Mouse (Mus musculus) limb, embryonic 10.5 days (tissue): ENCODE data around the gene Npas3. TPM values are rescaled to one million over a fixed set of nuclear protein-coding genes. Genes with fewer than 3 reads are reported as not detected.

Experiments
- DNase-seq: peaks from one replicate; pipeline ENCODE4 v3.0.0-alpha.2; 2017; ENCODE audit warnings: low spot score
- H3K27ac ChIP-seq: fragments of 300-500 bp; sonication (generic); 2 replicates; pipeline ENCODE4 v1.5.1; 2016; ENCODE audit warnings: mild to moderate bottlenecking
- H3K27me3 ChIP-seq: fragments of 300-500 bp; sonication (generic); 2 replicates; pipeline ENCODE4 v1.6.1; 2016; ENCODE audit warnings: low read depth, mild to moderate bottlenecking; ENCODE audit not compliant: poor library complexity, severe bottlenecking
- H3K36me3 ChIP-seq: fragments of 300-500 bp; sonication (generic); 2 replicates; pipeline ENCODE4 v1.6.1; 2016; ENCODE audit warnings: mild to moderate bottlenecking, moderate library complexity
- H3K4me1 ChIP-seq: fragments of 300-500 bp; sonication (generic); 2 replicates; pipeline ENCODE4 v1.6.1; 2016
- H3K4me3 ChIP-seq: fragments of 300-500 bp; sonication (generic); 2 replicates; pipeline ENCODE4 v1.5.1; 2016; ENCODE audit warnings: mild to moderate bottlenecking, moderate library complexity
- H3K9me3 ChIP-seq: fragments of 300-500 bp; sonication (generic); replicated peaks from 2 replicates; pipeline ENCODE4 v1.6.1; 2016; ENCODE audit warnings: mild to moderate bottlenecking
- WGBS: fragments of 180-500 bp; shearing (Covaris S2); methylation state at CpG from one replicate; pipeline ENCODE4 v1.1.7; 2016; 5-methylcytosine and 5-hydroxymethylcytosine counted together
- polyA plus RNA-seq: library from polyadenylated mRNA; unstranded; fragments of >200 nt; fragmentation: Nextera tagmentation; extraction: Ambion mirVana; gene quantifications from 2 replicates; pipeline ENCODE4 v1.2.1, GENCODE M21; 2016

Npas3 gene
- polyA plus RNA-seq, 1 experiment from 2014 or later = 0.91 TPM

DNA sequence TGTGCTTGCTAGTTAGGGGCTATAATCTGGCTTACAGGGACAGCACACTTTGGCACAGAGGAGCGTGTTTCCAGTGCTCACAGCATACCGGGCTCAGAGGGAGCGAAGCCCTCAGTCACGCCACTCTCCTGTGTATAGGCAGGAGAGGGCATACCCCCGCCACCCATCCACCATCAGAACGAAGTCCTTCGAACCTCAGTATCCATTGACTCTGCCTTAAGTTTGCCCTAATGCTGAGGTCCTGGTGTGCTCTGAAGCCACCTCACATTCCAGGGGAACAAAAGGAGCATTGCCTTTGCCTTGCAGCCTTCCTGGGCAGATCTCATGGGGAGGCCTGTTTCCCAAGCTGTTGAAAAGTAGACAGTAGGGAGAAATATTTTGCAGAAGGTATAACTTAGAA is 673.7 kb downstream of the Npas3 start:
- Histone ChIP-seq H3K4me3 (no peak overlapping the region), H3K9me3 (no peaks in the 10 kb centered on the region), H3K36me3 (no peaks in the 10 kb centered on the region), H3K4me1 (peaks cover 9% of the 10 kb centered on the region), H3K27ac (no peak overlapping the region), H3K27me3 (peaks cover 25% of the 10 kb centered on the region; the same call in 1 of the 2 replicates)
- WGBS = 91% methylated on average over 7 of the region's 7 CpGs
- no peak for DNase-seq

- Histone ChIP-seq H3K27ac (no peak overlapping the region), H3K4me3 (no peak overlapping the region), H3K36me3 (no peaks in the 10 kb centered on the region), H3K9me3 (no peaks in the 10 kb centered on the region), H3K4me1 (no peaks in the 10 kb centered on the region), H3K27me3 (no peaks in the 10 kb centered on the region)
- no peak for DNase-seq
- WGBS = 89% methylated on average over 2 of the region's 2 CpGs
Measured at GRCm38 (mm10) chr12:53948826-53949225, 700.3 kb downstream of the Npas3 start.

GRCm38 (mm10) chr12:53962004-53962403 is 713.5 kb downstream of the Npas3 start:
- 75% methylated on average over 7 of the region's 7 CpGs for WGBS
- Histone ChIP-seq H3K9me3 (no peaks in the 10 kb centered on the region), H3K36me3 (no peaks in the 10 kb centered on the region), H3K4me1 (no peaks in the 10 kb centered on the region), H3K4me3 (no peak overlapping the region), H3K27ac (no peak overlapping the region), H3K27me3 (no peaks in the 10 kb centered on the region)
- no peak for DNase-seq

- H3K9me3 ChIP-seq = no peaks in the 10 kb centered on the region
Measured at GRCm38 (mm10) chr12:53963534-53963933, 715.1 kb downstream of the Npas3 start.

GRCm38 (mm10) chr12:53969378-53970174 is 721.1 kb downstream of the Npas3 start:
- Histone ChIP-seq H3K4me1 (no peaks in the 10 kb centered on the region), H3K9me3 (no peaks in the 10 kb centered on the region), H3K4me3 (no peak overlapping the region), H3K27me3 (no peaks in the 10 kb centered on the region), H3K36me3 (no peaks in the 10 kb centered on the region), H3K27ac (no peak overlapping the region)
- no peak for DNase-seq
- WGBS = 81% methylated on average over 10 of the region's 10 CpGs

More at GRCm38 (mm10) chr12:53963534-53963933, 715.1 kb downstream of the Npas3 start:
- no peaks in the 10 kb centered on the region for H3K27me3 ChIP-seq
- H3K4me1 ChIP-seq = no peaks in the 10 kb centered on the region
- 94% methylated on average over 5 of the region's 5 CpGs for WGBS
- DNase-seq = no peak
- H3K4me3 ChIP-seq = no peak overlapping the region
- no peaks in the 10 kb centered on the region for H3K36me3 ChIP-seq
- H3K27ac ChIP-seq = no peak overlapping the region

DNA sequence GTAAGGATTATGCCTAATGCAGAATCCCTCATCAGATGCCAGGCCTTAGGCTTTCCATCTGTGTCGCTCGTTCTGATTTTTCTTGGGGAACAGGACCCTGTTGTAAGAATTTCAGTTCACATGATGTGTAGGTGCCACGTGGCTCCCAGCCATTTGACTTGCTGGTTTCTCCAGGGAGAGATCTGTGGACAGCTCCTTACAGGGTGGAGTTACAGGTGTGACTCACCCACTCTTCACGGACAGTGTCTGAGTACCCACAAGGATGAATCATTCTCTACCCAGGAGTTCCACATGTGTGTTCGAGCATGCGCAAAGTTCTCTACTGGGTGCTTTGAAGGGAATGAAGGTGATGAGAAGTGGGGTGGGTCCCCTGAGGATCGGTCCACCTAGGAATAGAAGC is 722.2 kb downstream of the Npas3 start:
- WGBS = 90% methylated on average over 7 of the region's 7 CpGs
- H3K36me3 ChIP-seq = no peaks in the 10 kb centered on the region

DNA sequence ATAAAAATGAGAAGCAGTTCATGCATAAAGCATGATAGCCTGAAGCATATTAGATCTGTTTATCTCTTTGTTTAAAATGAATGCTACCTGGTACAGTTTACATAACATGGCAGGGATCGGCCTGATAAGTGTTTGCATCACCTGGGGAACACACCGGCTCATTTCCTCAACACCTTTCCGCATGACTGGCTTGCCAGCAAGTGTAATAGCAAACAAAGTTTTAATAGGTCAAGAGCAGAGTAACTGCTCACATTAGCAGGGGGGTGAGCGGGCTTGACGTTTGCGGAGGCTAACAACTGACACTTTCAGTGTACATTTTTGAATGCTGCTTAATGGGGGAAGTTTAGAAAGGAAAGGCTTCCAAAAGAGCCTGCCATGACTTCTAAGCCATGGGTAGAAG is 724.9 kb downstream of the Npas3 start:
- Histone ChIP-seq H3K4me3 (no peak overlapping the region), H3K27me3 (no peaks in the 10 kb centered on the region), H3K27ac (no peak overlapping the region), H3K4me1 (no peaks in the 10 kb centered on the region), H3K36me3 (no peaks in the 10 kb centered on the region), H3K9me3 (no peaks in the 10 kb centered on the region)
- no peak for DNase-seq
- 86% methylated on average over 6 of the region's 6 CpGs for WGBS

More for the DNA sequence above, 722.2 kb downstream of the Npas3 start:
- Histone ChIP-seq H3K27ac (no peak overlapping the region), H3K9me3 (no peaks in the 10 kb centered on the region), H3K4me1 (no peaks in the 10 kb centered on the region), H3K27me3 (no peaks in the 10 kb centered on the region), H3K4me3 (no peak overlapping the region)
- no peak for DNase-seq

DNA sequence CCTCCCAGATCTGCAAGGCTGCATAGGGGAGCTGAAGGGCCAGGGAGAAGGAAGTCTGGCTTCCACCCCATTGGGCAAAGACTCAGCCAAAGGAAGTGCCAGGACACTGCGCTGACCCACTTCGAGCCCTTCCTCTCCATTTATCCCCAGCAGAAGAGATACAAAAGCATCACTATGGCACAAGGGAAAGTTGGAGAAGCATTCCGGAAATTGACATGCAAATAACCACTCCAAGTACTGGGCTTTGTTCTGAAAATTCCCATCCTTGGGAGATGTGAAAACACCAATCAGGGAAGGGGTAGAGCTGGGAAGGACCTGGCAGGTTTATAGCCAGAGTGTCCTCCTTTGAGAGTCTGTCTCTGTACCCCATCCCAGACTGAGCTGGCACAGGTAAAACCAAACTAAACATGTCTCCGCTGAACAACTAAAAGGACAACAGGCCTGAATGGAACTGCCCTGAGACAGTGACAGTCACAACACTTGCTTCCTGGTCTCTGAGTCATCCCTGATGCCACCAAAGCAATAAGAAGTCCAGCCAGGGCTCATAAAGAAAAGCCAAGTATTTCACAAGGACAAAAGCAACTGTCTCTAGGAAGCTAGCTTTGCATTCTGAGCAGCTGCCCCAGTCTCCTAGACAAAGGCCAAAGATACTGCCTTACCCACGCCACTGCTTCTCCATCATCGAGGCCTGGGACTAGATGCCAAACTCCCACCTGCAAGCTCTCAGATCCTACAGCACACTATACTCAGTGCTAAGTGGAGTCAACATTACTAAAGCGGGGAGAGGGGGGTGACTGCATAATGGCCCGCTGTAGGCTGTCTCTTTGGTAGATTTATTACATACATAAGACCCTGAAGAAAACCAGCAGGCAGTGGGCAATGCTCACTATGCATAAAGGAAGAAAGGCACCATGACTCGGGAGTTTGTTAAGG is 733.4 kb downstream of the Npas3 start:
- Histone ChIP-seq H3K9me3 (no peaks in the 10 kb centered on the region), H3K4me3 (no peak overlapping the region), H3K4me1 (peaks cover 20% of the 10 kb centered on the region), H3K27me3 (no peaks in the 10 kb centered on the region), H3K27ac (no peak overlapping the region), H3K36me3 (no peaks in the 10 kb centered on the region)
- 80% methylated on average over 9 of the region's 9 CpGs for WGBS
- no peak for DNase-seq

- DNase-seq = no peak
- Histone ChIP-seq H3K4me1 (peaks cover 24% of the 10 kb centered on the region), H3K4me3 (no peak overlapping the region), H3K9me3 (no peaks in the 10 kb centered on the region), H3K27ac (no peak overlapping the region), H3K27me3 (no peaks in the 10 kb centered on the region), H3K36me3 (no peaks in the 10 kb centered on the region)
- 62% methylated on average over 7 of the region's 7 CpGs for WGBS
Measured at GRCm38 (mm10) chr12:53983946-53984345, 735.5 kb downstream of the Npas3 start.

DNA sequence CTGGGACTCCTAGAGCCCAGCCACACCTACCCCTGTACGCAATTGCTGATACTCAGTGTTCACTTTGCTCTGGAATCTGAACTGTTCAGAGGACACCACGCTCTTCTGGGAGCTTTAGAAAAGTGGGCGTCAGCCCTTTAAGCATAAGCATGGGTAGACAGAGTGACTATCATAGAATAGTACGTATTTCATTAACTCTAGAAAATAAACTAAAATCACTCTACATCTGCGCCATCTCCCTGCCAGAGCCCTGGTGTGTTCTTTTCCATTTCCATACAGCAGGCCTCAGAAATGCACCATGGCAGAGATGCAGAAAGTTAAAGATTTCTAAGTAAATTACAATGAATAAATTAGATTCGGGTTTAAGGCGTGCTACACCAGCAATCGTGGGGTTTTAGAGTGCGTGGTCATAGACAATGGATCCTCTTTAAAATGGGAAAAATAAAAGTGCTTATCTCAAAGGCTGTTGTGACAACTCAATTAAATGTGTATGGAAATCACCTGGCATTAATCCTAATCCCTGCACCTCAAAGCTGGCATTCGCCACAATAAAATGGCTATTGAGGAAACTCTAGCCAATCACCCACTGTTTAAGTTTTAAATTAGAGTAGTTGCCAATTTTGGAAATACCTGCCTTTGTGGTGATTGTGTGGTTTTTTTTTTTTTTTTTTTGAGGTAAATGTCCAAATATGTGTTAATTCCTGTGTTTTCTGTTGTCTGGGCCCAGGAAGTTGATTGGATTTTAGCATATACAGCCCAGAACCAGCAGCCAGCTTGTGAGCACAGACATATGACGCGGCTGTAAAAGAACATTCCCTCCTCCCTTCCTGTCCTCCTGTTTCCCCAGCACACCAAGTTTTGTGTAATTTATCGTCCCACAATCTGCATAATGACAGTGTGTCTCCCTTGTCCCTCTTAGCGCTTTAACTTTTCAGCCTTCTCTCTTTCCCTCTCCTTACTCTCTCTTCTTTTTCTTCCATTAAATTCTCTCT is 737.7 kb downstream of the Npas3 start:
- H3K27me3 ChIP-seq = no peaks in the 10 kb centered on the region
- DNase-seq = no peak
- H3K4me3 ChIP-seq = no peak overlapping the region
- H3K27ac ChIP-seq = no peak overlapping the region
- H3K9me3 ChIP-seq = no peaks in the 10 kb centered on the region
- peaks cover 24% of the 10 kb centered on the region for H3K4me1 ChIP-seq
- no peaks in the 10 kb centered on the region for H3K36me3 ChIP-seq
- 87% methylated on average over 14 of the region's 14 CpGs for WGBS

- no peaks in the 10 kb centered on the region for H3K9me3 ChIP-seq
- H3K4me3 ChIP-seq = no peak overlapping the region
- DNase-seq = no peak
- no peaks in the 10 kb centered on the region for H3K36me3 ChIP-seq
- H3K27ac ChIP-seq = no peak overlapping the region
- H3K4me1 ChIP-seq = peaks cover 12% of the 10 kb centered on the region
- no peaks in the 10 kb centered on the region for H3K27me3 ChIP-seq
- 96% methylated on average over 6 of the region's 6 CpGs for WGBS
Measured at GRCm38 (mm10) chr12:53992411-53992810, 743.9 kb downstream of the Npas3 start.

DNA sequence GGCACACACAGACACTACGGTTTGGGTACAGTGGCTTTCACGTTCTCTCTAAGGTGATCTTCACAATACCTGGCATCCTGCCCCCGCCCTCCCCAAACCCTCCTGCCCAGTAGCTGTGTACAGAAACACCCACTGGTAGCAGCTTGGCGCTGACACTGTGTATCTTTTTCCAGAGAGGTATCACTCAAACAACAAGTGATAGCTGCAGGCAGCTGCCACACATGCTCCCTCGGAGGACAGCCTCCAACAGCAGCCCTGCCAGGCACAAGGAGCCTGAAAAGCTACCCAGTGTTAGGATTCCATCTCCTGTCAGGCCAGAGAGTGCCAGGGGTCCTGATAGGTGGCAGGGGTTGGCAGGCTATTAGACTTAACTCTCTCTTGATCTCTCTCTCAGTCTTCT is 747.2 kb downstream of the Npas3 start:
- no peaks in the 10 kb centered on the region for H3K36me3 ChIP-seq
- H3K27me3 ChIP-seq = no peaks in the 10 kb centered on the region
- 82% methylated on average over 5 of the region's 5 CpGs for WGBS
- H3K4me1 ChIP-seq = peaks cover 16% of the 10 kb centered on the region; the same call in 1 of the 2 replicates
- DNase-seq = no peak
- no peak overlapping the region; the same call in 1 of the 2 replicates for H3K27ac ChIP-seq
- no peaks in the 10 kb centered on the region for H3K9me3 ChIP-seq
- no peak overlapping the region for H3K4me3 ChIP-seq
